Mouse (Mus musculus) T-helper 1 cell (primary cell): ENCODE data around the gene Myl12a.

Experiments
- in situ Hi-C: fragments of 300-600 bp; cut with MboI, MseI; formaldehyde crosslinking; loops from one replicate; pipeline ENCODE4 v1.15.1; 2025; ENCODE audit warnings: high pct_unique_total_duplicates

Gene Myl12a

DNA sequence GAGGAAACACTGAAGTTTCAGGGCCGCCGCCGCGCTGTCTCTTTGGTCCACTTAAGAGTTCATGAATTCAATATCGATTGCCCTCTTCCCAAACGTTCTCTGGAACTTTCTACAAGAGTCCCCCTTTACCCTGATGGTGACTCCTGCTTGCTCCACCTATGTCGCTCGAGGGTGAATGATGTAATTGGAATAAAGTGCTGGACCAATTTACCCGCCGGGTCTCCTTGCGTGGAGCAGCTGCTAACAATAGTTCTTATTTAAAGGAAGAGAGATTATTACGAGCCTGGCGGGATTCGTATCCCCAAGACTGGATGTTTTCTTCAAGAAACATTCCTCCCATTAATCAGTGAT is at the start of gene Myl12a:
Gene Myl12a, minus strand, starts transcription at position 135 of the 351 bp plus-strand sequence.
- in situ Hi-C loops, result loop anchor here (5.0 kb wide), 1 partner anchor 35 kb away; no protein-coding TSS in a partner anchor

GRCm38 (mm10) chr17:71049292-71049691 is 46.6 kb upstream of the Myl12a start:
- in situ Hi-C loops, result no loop called here

GRCm38 (mm10) chr17:71046856-71047255 is 44.2 kb upstream of the Myl12a start:
- in situ Hi-C loops, result no loop called here

DNA sequence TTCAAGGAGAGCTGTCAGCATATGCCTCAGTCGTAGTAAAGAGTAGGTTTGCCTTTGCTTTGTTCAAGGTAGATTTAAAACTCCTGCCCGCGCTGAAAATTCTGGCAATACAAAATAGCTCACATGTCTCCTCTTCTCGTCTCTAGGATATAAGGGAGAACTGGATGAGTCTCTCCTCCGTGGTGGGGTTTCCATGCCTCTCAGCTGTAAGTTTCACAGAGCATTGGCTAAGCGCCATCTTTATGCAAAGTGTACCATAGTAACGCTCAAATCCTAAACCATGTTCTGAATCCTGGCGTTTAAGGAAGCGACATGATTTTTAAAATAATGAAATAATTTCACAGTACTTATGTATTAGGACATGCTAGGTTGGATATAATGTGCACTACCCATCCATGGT is 42.9 kb upstream of the Myl12a start:
- in situ Hi-C loops, result no loop called here

DNA sequence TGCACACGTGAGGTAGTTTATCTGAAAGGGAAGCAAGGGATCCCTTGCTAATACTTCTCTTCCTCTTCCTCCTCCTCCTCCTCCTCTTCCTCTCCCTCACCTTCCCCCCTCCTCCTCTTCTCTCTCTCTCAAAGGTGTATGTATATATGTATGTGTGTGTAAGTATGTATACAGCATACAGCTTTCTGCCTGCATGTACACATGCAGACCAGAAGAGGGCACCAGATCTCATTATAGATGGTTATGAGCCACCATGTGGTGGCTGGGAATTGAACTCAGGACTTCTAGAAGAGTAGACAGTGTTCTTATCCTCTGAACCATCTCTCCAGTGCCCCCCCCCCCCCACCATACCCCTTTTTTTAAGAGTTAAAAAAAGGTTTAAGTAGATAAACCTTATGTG is 40.0 kb upstream of the Myl12a start:
- in situ Hi-C loops, result no loop called here

DNA sequence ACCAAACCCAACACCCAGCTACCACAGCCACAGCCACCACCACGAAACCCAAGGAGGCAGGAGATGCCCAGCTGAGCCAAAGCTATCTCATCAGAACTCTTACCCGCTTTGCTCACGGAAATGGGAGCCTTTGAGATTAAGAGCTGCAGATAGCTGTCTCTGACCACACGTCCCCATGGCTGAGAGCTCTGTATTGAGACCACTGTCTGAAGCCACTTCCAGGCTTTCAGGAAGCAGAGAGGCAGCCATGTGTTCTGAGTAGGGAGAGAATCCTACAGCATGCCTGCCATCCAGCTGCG is 37.9 kb upstream of the Myl12a start:
- in situ Hi-C loops, result no loop called here

- in situ Hi-C loops, result no loop called here
Observed at GRCm38 (mm10) chr17:71039851-71040581, 37.3 kb upstream of the Myl12a start.

DNA sequence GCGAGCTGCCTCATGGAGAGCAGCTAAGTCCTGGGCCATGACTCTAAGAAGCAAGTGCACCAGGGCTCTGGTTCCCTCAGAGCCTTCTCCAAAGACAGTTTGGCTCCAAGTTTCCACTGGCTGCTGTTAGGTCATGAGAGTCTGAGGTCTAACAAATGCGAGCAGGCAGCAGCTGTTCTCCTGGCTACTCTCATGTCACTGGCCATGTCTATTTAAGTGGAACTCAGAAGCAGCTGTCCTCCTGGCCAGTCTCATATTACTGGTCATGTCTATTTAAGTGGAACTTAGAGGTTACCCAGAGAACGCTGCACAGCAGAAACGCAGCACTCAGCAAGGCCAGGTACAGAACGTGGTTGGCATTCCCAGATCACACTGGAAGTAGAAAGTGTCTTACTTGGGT is 36.1 kb upstream of the Myl12a start:
- in situ Hi-C loops, result no loop called here

GRCm38 (mm10) chr17:71037188-71037587 is 34.5 kb upstream of the Myl12a start:
- in situ Hi-C loops, result no loop called here

DNA sequence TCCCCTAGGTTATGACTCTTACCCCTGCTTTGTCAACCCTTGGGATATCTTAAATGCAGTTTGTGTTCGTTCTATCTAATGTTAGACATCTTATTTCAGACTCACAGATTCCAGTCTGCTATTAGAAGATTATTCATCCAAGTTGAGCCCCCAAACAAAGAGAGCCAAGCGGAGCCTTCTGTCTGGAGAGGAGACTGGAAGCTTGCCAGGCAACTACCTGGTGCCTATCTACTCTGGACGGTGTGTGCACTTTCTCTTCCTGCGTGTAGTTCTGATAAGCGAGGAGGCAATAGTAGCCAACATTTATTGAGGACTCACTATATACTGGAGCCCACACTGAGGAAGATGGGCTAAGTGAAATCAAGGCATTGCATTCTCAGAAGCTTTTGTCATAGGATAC is 31.8 kb upstream of the Myl12a start:
- in situ Hi-C loops, result no loop called here

DNA sequence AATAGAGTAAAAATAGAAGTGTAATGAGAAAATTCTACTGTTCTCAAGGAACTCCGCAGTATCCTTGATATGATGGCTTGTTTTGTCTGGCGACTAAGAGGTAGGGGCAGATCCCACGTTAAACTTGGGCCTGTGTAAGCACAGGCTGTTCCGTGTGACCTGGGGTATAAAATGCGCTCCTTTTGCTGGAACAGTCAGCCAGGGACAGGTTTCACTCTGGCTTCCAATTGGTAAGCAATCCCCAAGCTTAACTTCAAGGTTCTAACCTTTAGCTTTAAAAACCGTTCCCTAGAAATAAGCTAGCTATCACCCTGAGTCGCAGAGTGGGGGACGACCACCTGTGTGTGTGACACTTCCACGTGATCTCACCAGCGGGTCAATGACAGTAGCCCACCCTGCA is 30.0 kb upstream of the Myl12a start:
- in situ Hi-C loops, result no loop called here

DNA sequence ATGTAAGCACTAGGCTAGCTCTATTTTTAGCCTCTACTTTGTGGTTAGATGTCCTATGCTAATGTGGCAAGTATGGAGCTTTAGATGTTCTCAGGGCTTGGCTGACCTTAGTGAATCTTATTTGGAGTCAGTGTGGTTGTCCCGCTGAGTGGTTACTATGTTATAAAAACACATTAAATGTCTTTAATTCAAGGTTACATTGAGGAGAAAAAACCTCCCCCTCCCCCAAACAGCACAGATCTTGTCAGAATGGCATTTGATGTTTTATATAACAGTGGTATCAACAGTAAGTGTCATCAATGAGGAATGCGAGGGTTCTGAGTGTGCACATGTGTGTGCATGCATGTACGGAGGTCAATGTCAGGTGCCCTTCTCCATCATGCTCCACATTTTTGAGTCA is 24.5 kb upstream of the Myl12a start:
- in situ Hi-C loops, result no loop called here

DNA sequence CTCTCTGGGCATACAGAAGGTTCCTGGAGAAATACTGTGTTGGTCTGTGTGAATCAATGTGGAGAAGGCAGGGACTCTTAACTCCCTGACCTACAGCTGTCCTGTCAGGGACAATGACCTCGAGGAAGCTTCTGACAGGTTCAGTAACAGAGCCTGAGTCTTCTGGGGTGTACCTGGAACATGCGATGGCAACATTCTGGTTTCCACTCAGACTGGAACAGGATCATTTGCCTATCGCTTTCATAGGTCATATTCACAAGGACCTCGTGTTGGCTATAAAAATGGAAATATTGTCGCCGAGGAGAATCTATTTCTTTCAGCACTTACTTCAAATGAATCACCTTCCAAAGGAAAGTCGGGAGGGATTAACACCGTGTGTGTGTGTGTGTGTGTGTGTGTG is 23.2 kb upstream of the Myl12a start:
- in situ Hi-C loops, result no loop called here

- in situ Hi-C loops, result no loop called here
Observed at GRCm38 (mm10) chr17:71024071-71024470, 21.4 kb upstream of the Myl12a start.

GRCm38 (mm10) chr17:71022841-71023240 is 20.2 kb upstream of the Myl12a start:
- in situ Hi-C loops, result no loop called here

DNA sequence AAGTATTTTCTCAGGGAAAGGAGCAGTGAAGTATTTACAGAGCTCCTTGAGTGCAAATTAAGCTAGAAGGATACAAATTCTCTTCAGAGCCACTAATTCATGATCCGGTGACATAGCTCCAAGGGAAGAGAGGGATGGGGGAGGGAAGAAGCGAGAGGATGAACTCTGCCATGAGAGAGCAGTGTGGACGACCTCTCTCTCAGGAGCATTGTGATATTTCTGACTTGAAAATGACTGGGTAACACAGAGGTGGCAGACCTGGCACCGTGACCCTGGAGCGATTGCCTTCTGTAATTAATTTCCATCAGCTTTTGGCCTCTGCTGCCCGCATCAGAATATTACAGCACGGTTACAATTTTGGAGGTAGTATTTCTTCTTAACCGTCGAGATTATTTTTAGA is 17.2 kb upstream of the Myl12a start:
- in situ Hi-C loops, result no loop called here

- in situ Hi-C loops, result no loop called here
Observed at GRCm38 (mm10) chr17:71019309-71019655, 16.6 kb upstream of the Myl12a start.

DNA sequence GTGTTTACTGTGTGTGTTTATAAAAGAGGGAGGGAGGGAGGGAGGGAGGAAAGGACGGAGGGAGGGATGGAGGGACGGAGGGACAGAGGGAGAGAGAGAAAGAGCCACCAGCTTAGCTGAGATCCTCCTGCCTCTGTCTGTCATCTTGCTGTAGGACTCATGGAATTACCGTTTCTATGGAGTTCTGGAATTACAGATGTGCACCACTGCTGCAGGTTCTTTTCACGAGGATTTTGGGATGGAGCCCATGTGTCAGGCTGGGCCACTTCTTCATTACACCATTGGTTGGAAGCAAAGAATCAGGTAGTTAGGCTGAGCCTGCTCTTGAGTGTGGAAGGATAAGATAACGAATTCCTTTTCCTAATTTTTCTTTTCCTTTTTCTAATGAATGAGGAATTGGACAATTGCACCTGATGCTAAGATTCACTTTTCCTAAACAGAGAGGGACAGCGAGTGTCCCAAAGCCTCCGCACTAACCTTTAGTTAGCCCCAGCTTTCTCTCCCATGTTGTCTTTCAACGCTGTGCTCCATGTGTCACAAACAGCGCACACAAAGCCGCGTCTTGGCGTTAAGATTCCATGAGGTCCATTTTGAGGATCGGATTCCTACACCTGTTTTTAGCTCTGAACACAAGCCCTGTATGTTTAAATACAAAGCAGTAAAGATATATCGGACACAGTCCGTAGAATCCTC is 16.1 kb upstream of the Myl12a start:
- in situ Hi-C loops, result no loop called here

DNA sequence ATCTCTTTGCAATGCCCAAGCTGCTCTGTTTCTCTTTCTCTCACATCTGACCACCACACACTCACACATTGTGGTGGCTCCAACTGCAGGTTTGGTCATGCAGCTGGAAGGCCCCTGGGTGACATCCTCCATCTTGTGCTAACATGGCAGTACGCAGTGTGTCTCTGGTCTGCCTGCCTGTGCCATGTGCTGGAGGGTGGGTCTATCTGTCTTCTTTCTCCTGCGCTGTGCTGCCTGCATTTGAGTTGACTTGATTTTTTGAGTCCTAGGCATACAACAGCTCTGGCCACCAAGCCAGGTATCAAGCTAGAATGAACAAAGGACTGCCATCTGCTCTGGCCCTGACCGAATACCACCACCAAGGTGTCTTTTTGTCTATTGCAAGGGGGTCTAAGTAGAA is 15.5 kb upstream of the Myl12a start:
- in situ Hi-C loops, result no loop called here

GRCm38 (mm10) chr17:71017457-71017998 is 14.8 kb upstream of the Myl12a start:
- in situ Hi-C loops, result no loop called here

- in situ Hi-C loops, result no loop called here
Observed at GRCm38 (mm10) chr17:71014911-71015310, 12.2 kb upstream of the Myl12a start.

DNA sequence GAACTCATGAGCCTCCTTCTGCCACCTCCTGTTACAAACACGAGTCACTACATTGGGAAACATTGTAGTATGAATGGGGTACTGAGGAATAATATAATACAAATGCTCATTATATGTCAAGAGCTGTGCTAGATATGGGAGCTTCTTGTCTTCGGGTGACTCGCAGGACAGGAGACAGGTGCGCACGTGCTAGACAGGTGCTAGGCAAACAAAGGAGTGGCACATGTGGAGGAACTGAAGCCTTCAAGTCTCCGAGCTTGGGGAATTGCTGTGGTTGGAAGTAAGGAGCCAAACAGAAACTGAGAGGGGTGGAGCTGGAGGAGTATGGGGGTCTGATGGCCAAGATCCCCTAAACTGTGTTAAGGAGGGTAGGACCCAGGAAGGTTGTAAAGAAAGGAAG is 10.4 kb upstream of the Myl12a start:
- in situ Hi-C loops, result no loop called here

GRCm38 (mm10) chr17:71011931-71012662 is 9.4 kb upstream of the Myl12a start:
- in situ Hi-C loops, result no loop called here
